Mouse (Mus musculus) liver, embryonic 14.5 days (tissue): ENCODE data around the gene Zfp651. TPM values are rescaled to one million over a fixed set of nuclear protein-coding genes. Genes with fewer than 3 reads are reported as not detected.

Source experiments
- ATAC-seq: fragments of 200-750 bp; cut with Nextera tagmentation; 2 replicates; pipeline ENCODE4 v1.8.0; 2017; ENCODE audit warnings: moderate number of reproducible peaks, mild to moderate bottlenecking, moderate library complexity; ENCODE audit not compliant: insufficient read depth
- DNase-seq, 3 experiments: peaks; one replicate each; pipeline ENCODE4 v3.0.0-alpha.2; 2012 to 2013; ENCODE audit warnings: low read depth in 3 of 3, low spot score in 3 of 3
- H3K27ac ChIP-seq: fragments of 300-500 bp; sonication (generic); 2 replicates; pipeline ENCODE4 v1.5.1; 2014; ENCODE audit warnings: moderate library complexity, mild to moderate bottlenecking, control low read depth, inconsistent platforms
- H3K27me3 ChIP-seq: fragments of 300-500 bp; sonication (generic); 2 replicates; pipeline ENCODE4 v1.6.1; 2014; ENCODE audit warnings: mild to moderate bottlenecking, low read length, moderate library complexity; ENCODE audit not compliant: control insufficient read depth, insufficient read depth
- H3K36me3 ChIP-seq: fragments of 300-500 bp; sonication (generic); replicated peaks from 2 replicates; pipeline ENCODE4 v1.6.1; 2014; ENCODE audit warnings: low read depth; ENCODE audit not compliant: control insufficient read depth, insufficient read depth
- H3K4me1 ChIP-seq, 2 experiments: fragments of 200-500 bp in 1 of 2; fragments of 300-500 bp in 1 of 2; sonication (generic) in 1 of 2; replicated peaks; 2 replicates each; pipeline ENCODE4 v1.6.1; 2012 to 2014; ENCODE audit warnings: antibody characterized with exemption in 1 of 2, inconsistent platforms in 1 of 2, low read length in 1 of 2; ENCODE audit not compliant: control insufficient read depth in 2 of 2, insufficient read depth in 2 of 2
- H3K4me2 ChIP-seq: fragments of 300-500 bp; sonication (generic); 2 replicates; pipeline ENCODE4 v1.6.1; 2014; ENCODE audit warnings: low read depth, mild to moderate bottlenecking, control low read depth, moderate library complexity
- H3K4me3 ChIP-seq, 2 experiments: fragments of 200-500 bp in 1 of 2; fragments of 300-500 bp in 1 of 2; sonication (generic) in 1 of 2; 2 replicates each; pipeline ENCODE4 v1.5.1; 2012 to 2014; ENCODE audit warnings: low read depth in 2 of 2, low read length in 2 of 2, mild to moderate bottlenecking in 2 of 2, control low read depth in 1 of 2, inconsistent platforms in 1 of 2, moderate library complexity in 1 of 2; ENCODE audit not compliant: insufficient read depth in 1 of 2
- H3K9ac ChIP-seq: fragments of 300-500 bp; sonication (generic); replicated peaks from 2 replicates; pipeline ENCODE4 v1.6.1; 2014; ENCODE audit warnings: mild to moderate bottlenecking, control low read depth, moderate library complexity
- H3K9me3 ChIP-seq: fragments of 300-500 bp; sonication (generic); 2 replicates; pipeline ENCODE4 v1.6.1; 2016; ENCODE audit warnings: low read length, mixed read lengths; ENCODE audit not compliant: control insufficient read depth
- CTCF ChIP-seq: IDR thresholded peaks from 2 replicates; pipeline ENCODE4 v1.5.1; 2016; ENCODE audit warnings: antibody characterized with exemption, low read depth, control low read depth
- EP300 ChIP-seq: IDR thresholded peaks from 2 replicates; pipeline ENCODE4 v1.6.1; 2016; ENCODE audit warnings: antibody characterized with exemption, low read depth
- WGBS: fragments of 180-500 bp; shearing (Covaris S2); extraction: QIAGEN DNeasy Blood & Tissue Kit; methylation state at CpG from one replicate; pipeline ENCODE4 v1.1.7; 2014; ENCODE audit not compliant: insufficient replicate concordance; 5-methylcytosine and 5-hydroxymethylcytosine counted together
- polyA plus RNA-seq, 2 experiments: library from polyadenylated mRNA; depleted of rRNA in 1 of 2; stranded (reverse) in 1 of 2; unstranded in 1 of 2; fragments of >200 nt; fragmentation: Nextera tagmentation in 1 of 2; extraction: Ambion mirVana in 1 of 2; gene quantifications; 2 replicates each; pipeline versions ENCODE4 v1.2.1 to v1.2.3; 2012 to 2014

Zfp651 gene
- polyA plus RNA-seq, 2 experiments: 0.52 to 2.3 TPM

DNA sequence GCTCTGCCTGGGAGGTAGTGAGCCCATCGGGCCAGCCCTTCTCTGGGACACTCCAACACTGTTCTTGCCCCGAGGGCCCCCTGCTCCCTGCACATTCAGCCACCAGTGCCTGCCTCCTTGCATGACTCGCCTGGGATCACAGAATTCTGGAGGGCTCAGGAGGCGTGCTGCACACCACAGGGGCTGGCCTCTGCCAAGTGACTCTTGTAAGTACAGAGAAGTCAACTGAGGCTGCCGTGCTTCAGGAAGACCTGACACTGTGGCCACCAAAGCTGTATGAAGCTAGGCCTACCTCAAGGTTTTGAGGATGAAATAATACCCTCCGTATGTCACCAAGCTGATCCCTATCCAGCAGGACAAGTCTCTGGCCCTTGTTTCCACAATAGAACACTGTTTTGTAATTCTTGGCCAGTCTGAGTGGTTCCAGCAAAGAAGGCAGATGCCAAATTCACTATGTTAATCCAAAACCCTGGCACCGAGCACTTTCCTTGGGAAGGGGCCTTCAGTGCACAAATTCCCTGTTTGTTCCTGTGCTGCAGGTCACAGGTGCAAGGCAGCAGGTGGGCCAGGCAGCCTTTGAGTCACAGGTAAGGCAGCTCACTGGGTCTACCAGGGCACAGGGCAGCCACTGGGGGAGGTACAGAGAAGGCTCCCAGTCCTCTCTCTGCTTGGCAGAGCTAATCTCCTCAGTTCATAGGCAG is 60.8 kb downstream of the Zfp651 start:
- WGBS: 59% methylated on average over 7 of the region's 7 CpGs
- Histone ChIP-seq H3K9me3 (no peaks in the 10 kb centered on the region), H3K9ac (no peak overlapping the region), H3K36me3 (no peaks in the 10 kb centered on the region), H3K27me3 (no peaks in the 10 kb centered on the region), H3K4me2 (no peak overlapping the region), H3K4me3 (no peak overlapping the region), H3K4me1 (no peaks in the 10 kb centered on the region), H3K27ac (no peak overlapping the region)
- no peak for ATAC-seq
- TF ChIP-seq EP300 (no peak), CTCF (no peak)
- no peak for DNase-seq

DNA sequence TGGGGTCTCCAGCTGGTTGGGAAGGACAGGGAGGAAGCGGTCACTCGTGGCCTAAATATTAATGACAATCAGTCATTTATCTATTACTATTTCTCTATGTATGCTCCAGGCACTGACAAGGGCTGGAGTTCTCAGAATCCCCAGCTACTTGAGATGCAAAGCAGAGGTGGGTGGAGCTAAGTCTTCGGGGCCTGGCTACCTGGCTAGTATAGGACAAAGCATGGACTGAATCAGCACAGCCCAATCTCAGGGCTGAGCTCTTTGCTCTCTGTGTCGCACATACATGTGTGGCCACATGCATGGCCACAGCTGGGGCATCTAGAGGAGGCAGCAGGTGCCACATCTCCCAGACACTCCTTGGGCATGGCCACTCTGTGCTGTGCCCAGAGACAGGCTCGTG is 61.6 kb downstream of the Zfp651 start:
- no peak overlapping the region for H3K27ac ChIP-seq
- no peaks in the 10 kb centered on the region for H3K4me1 ChIP-seq
- no peak overlapping the region for H3K4me2 ChIP-seq
- no peak overlapping the region for H3K4me3 ChIP-seq
- 59% methylated on average over 5 of the region's 5 CpGs for WGBS
- DNase-seq (no peak), ATAC-seq (no peak)
- H3K9me3 ChIP-seq: no peaks in the 10 kb centered on the region
- H3K27me3 ChIP-seq: no peaks in the 10 kb centered on the region
- H3K9ac ChIP-seq: no peak overlapping the region
- no peaks in the 10 kb centered on the region for H3K36me3 ChIP-seq
- TF ChIP-seq EP300 (no peak), CTCF (no peak)

Other genes starting within 250 kb of the Zfp651 start
- not detected in 2 replicates for gene Lyzl4, start 117.2 kb upstream of the Zfp651 start, polyA plus RNA-seq (2012; rRNA removed)
- gene Lyzl4, start 117.2 kb upstream of the Zfp651 start, polyA plus RNA-seq (2014; fragmentation: Nextera tagmentation; extraction: Ambion mirVana): 0.15 TPM in 1 of 2 replicates, not detected in the other
- 0.17 and 0.26 TPM in 2 replicates for gene Vipr1, start 116.6 kb upstream of the Zfp651 start, polyA plus RNA-seq (2012; rRNA removed)
- 0.46 and 0.59 TPM in 2 replicates for gene Vipr1, start 116.6 kb upstream of the Zfp651 start, polyA plus RNA-seq (2014; fragmentation: Nextera tagmentation; extraction: Ambion mirVana)
- 1.6 and 1.8 TPM in 2 replicates for gene Sec22c, start 53.8 kb upstream of the Zfp651 start, polyA plus RNA-seq (2012; rRNA removed)
- 2.2 and 2.9 TPM in 2 replicates for gene Sec22c, start 53.8 kb upstream of the Zfp651 start, polyA plus RNA-seq (2014; fragmentation: Nextera tagmentation; extraction: Ambion mirVana)
- gene Ss18l2, start 49.0 kb upstream of the Zfp651 start, polyA plus RNA-seq (2012; rRNA removed): 23.4 and 24.8 TPM in 2 replicates
- gene Ss18l2, start 49.0 kb upstream of the Zfp651 start, polyA plus RNA-seq (2014; fragmentation: Nextera tagmentation; extraction: Ambion mirVana): 76.8 and 83.3 TPM in 2 replicates
- gene Nktr, start 40.2 kb upstream of the Zfp651 start, polyA plus RNA-seq (2012; rRNA removed): 29.5 and 41.5 TPM in 2 replicates
- gene Nktr, start 40.2 kb upstream of the Zfp651 start, polyA plus RNA-seq (2014; fragmentation: Nextera tagmentation; extraction: Ambion mirVana): 18.5 and 24.0 TPM in 2 replicates
- 0.04 TPM in 1 of 2 replicates, not detected in the other for gene Klhl40, start 18.3 kb downstream of the Zfp651 start, polyA plus RNA-seq (2012; rRNA removed)
- 0.05 TPM in 1 of 2 replicates, not detected in the other for gene Klhl40, start 18.3 kb downstream of the Zfp651 start, polyA plus RNA-seq (2014; fragmentation: Nextera tagmentation; extraction: Ambion mirVana)
- 0.05 TPM in 1 of 2 replicates, not detected in the other for gene Hhatl, start 33.2 kb downstream of the Zfp651 start, polyA plus RNA-seq (2012; rRNA removed)
- not detected in 2 replicates for gene Hhatl, start 33.2 kb downstream of the Zfp651 start, polyA plus RNA-seq (2014; fragmentation: Nextera tagmentation; extraction: Ambion mirVana)
- not detected in 2 replicates for gene Ccdc13, start 80.1 kb downstream of the Zfp651 start, polyA plus RNA-seq (2012; rRNA removed)
- not detected in 2 replicates for gene Ccdc13, start 80.1 kb downstream of the Zfp651 start, polyA plus RNA-seq (2014; fragmentation: Nextera tagmentation; extraction: Ambion mirVana)
- gene Higd1a, start 99.0 kb downstream of the Zfp651 start, polyA plus RNA-seq (2012; rRNA removed): 12.9 and 20.8 TPM in 2 replicates
- 97.4 and 119 TPM in 2 replicates for gene Higd1a, start 99.0 kb downstream of the Zfp651 start, polyA plus RNA-seq (2014; fragmentation: Nextera tagmentation; extraction: Ambion mirVana)
- 0.07 and 0.08 TPM in 2 replicates for gene Ackr2, start 139.0 kb downstream of the Zfp651 start, polyA plus RNA-seq (2012; rRNA removed)
- 0.20 and 0.37 TPM in 2 replicates for gene Ackr2, start 139.0 kb downstream of the Zfp651 start, polyA plus RNA-seq (2014; fragmentation: Nextera tagmentation; extraction: Ambion mirVana)
- 0.67 and 0.74 TPM in 2 replicates for gene Cyp8b1, start 157.0 kb downstream of the Zfp651 start, polyA plus RNA-seq (2012; rRNA removed)
- gene Cyp8b1, start 157.0 kb downstream of the Zfp651 start, polyA plus RNA-seq (2014; fragmentation: Nextera tagmentation; extraction: Ambion mirVana): 1.5 and 1.8 TPM in 2 replicates
- 0.08 and 0.14 TPM in 2 replicates for gene Fam198a, start 191.7 kb downstream of the Zfp651 start, polyA plus RNA-seq (2012; rRNA removed)
- 0.10 and 0.13 TPM in 2 replicates for gene Fam198a, start 191.7 kb downstream of the Zfp651 start, polyA plus RNA-seq (2014; fragmentation: Nextera tagmentation; extraction: Ambion mirVana)
- gene Pomgnt2, start 237.8 kb downstream of the Zfp651 start, polyA plus RNA-seq (2012; rRNA removed): 1.9 and 2.0 TPM in 2 replicates
- 1.7 and 2.2 TPM in 2 replicates for gene Pomgnt2, start 237.8 kb downstream of the Zfp651 start, polyA plus RNA-seq (2014; fragmentation: Nextera tagmentation; extraction: Ambion mirVana)